Mouse (Mus musculus) ES-Bruce4 (cell line): ENCODE results near the gene Sipa1l1. TPM values are rescaled to one million over a fixed set of nuclear protein-coding genes. Genes with fewer than 3 reads are reported as not detected.

ENCODE experiments used
- H3K27ac ChIP-seq: 2 replicates; pipeline ENCODE4 v1.5.1; 2012; ENCODE audit warnings: low read length, inconsistent platforms; ENCODE audit not compliant: insufficient read depth
- H3K27me3 ChIP-seq: 2 replicates; pipeline ENCODE4 v1.6.1; 2012; ENCODE audit warnings: mild to moderate bottlenecking, low read length, inconsistent platforms; ENCODE audit not compliant: control insufficient read depth, poor library complexity, insufficient read depth, severe bottlenecking
- H3K36me3 ChIP-seq: 2 replicates; pipeline ENCODE4 v1.6.1; 2012; ENCODE audit warnings: inconsistent platforms, mild to moderate bottlenecking, low read length, moderate library complexity; ENCODE audit not compliant: control insufficient read depth, poor library complexity, insufficient read depth, severe bottlenecking
- H3K4me1 ChIP-seq: one replicate; pipeline ENCODE4 v1.8.1; 2011; ENCODE audit warnings: low read length; ENCODE audit not compliant: control insufficient read depth, insufficient read depth
- H3K4me3 ChIP-seq: 2 replicates; pipeline ENCODE4 v1.5.1; 2011; ENCODE audit warnings: low read depth, mild to moderate bottlenecking, low read length
- H3K9ac ChIP-seq: 2 replicates; pipeline ENCODE4 v1.6.1; 2012; ENCODE audit warnings: low read depth, mild to moderate bottlenecking, inconsistent platforms; ENCODE audit not compliant: poor library complexity, severe bottlenecking
- H3K9me3 ChIP-seq: replicated peaks from 2 replicates; pipeline ENCODE4 v1.6.1; 2012; ENCODE audit warnings: mild to moderate bottlenecking, low read length, inconsistent platforms; ENCODE audit not compliant: control insufficient read depth, poor library complexity, insufficient read depth, severe bottlenecking
- CTCF ChIP-seq: IDR thresholded peaks from one replicate; pipeline ENCODE4 v1.8.1; 2011; ENCODE audit warnings: low read depth, low read length
- EP300 ChIP-seq: IDR thresholded peaks from 2 replicates; pipeline ENCODE4 v1.6.1; 2011; ENCODE audit warnings: low read depth, low read length; ENCODE audit not compliant: insufficient read depth
- POLR2A ChIP-seq: IDR thresholded peaks from one replicate; pipeline ENCODE4 v1.8.1; 2011; ENCODE audit warnings: low read length; ENCODE audit not compliant: insufficient read depth
- polyA plus RNA-seq: library from polyadenylated mRNA; stranded (reverse); fragments of >200 nt; gene quantifications from 2 replicates; pipeline ENCODE4 v1.2.4, GENCODE M21; 2011; ENCODE audit warnings: low read depth; ENCODE audit not compliant: missing spikeins, insufficient read depth, insufficient read length

Gene Sipa1l1
- polyA plus RNA-seq, 1 experiment, result 44.9 TPM

DNA sequence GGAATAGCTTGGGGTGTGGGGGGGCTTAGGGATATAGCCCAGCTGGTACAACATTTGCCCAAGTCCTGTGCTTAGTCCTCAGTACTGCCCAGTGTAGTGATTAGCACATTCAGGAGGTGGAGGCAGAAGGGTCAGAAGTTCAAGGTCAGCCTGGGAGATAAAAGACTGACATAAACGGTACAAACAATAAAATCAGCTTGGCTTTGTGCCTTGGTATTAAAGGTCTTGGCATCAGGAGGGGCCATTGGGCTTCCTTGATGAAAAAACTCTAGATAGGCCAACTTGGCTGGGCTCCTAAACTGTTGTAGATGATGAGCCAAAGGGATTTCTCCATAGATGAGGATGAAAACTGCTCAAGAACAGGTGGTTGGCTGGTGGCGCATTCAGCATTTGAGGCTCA lies 283.3 kb downstream of the Sipa1l1 start:
- Histone ChIP-seq H3K4me1 (no peaks in the 10 kb centered on the region), H3K9me3 (no peaks in the 10 kb centered on the region), H3K9ac (no peak overlapping the region), H3K27me3 (no peaks in the 10 kb centered on the region), H3K27ac (no peak overlapping the region), H3K4me3 (no peak overlapping the region), H3K36me3 (peaks cover 2% of the 10 kb centered on the region; the same call in 1 of the 2 replicates)
- TF ChIP-seq CTCF, result no peak
- TF ChIP-seq POLR2A, result no peak
- TF ChIP-seq EP300, result no peak

DNA sequence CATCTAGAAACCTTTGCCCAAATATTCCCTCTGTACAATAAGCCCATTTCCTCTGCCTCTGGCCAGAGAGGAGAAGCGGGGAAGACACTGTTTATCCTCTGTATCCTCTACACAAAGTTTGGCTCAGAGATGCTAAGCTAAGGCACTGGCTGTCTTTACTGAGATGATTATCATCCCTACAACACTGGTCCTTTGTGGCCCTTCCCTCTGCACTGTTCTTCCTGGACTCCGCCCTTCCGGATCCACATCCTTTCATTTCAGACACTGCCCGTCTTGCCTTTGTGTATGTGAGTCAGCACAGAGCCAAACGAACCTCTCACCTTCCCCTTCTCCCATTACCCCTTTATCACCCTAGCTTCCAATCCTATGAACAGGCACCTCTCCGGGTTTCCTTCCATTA lies 285.3 kb downstream of the Sipa1l1 start:
- TF ChIP-seq POLR2A, result no peak
- TF ChIP-seq CTCF, result no peak
- 0 out of 2 replicates have a peak, but pooled peaks have one; percentile 55 for TF ChIP-seq EP300
- H3K4me1 ChIP-seq, result no peaks in the 10 kb centered on the region

DNA sequence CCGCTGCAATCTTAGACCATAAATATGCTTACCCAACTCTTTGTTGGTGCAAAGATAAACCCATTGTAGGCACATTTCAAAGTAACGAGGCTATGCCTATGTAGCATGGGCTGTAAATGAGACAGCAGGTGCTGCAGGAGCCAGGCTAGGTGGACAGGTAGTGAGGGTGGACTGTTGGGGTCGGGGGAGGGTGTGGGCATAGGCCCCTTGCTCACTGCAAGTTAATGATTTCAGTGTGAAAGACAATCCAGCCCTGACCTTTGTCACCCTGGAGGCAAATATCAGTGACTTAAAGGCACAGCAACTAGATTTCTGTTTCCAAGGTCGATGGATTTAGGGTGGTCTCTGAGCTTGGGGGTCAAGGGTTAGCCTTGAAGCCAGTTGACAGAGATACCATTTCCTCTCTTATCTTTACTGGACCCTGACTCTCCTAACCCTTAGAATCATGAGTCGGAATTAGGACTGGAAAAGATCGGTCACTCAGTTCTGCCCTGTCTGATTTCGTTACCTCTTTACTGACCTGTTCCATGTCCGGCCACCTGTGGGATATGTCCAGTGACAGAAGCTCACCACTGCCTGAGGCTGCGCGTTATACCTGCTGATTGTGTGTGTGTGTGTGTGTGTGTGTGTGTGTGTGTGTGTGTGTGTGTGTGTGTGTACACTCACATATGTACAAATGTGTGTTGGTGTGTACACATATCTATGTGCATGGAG lies 286.7 kb downstream of the Sipa1l1 start:
- no peak overlapping the region for H3K27ac ChIP-seq
- no peaks in the 10 kb centered on the region for H3K36me3 ChIP-seq
- no peak overlapping the region for H3K9ac ChIP-seq
- no peak for TF ChIP-seq CTCF
- H3K4me1 ChIP-seq, result no peaks in the 10 kb centered on the region
- no peak overlapping the region for H3K4me3 ChIP-seq
- no peaks in the 10 kb centered on the region for H3K9me3 ChIP-seq
- H3K27me3 ChIP-seq, result no peaks in the 10 kb centered on the region

More for the DNA sequence above, 285.3 kb downstream of the Sipa1l1 start:
- Histone ChIP-seq H3K9me3 (no peaks in the 10 kb centered on the region), H3K27me3 (no peaks in the 10 kb centered on the region), H3K27ac (no peak overlapping the region), H3K4me3 (no peak overlapping the region), H3K9ac (no peak overlapping the region), H3K36me3 (no peaks in the 10 kb centered on the region)

DNA sequence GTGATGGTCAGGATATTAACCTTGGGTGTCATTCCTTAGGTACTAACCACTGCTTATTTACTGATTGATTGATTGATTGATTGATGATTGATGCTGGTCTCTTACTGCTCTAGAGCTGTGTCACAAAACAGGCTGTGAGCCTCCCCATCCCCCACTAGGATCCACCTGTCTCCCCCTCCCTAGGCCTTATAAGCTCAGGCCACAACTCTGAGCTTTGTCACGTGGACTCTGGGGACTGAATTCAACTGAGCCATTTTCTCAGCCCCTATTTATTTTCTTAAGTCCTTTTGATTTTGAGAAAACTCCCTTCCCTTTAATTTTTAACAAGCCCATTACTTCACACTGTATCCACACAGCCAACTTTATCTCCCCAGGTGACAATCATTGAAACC lies 287.3 kb downstream of the Sipa1l1 start:
- Histone ChIP-seq H3K27ac (no peak overlapping the region), H3K36me3 (no peaks in the 10 kb centered on the region), H3K9me3 (no peaks in the 10 kb centered on the region), H3K4me3 (no peak overlapping the region), H3K27me3 (no peaks in the 10 kb centered on the region), H3K4me1 (no peaks in the 10 kb centered on the region), H3K9ac (no peak overlapping the region)
- TF ChIP-seq POLR2A (no peak), CTCF (no peak), EP300 (no peak)

DNA sequence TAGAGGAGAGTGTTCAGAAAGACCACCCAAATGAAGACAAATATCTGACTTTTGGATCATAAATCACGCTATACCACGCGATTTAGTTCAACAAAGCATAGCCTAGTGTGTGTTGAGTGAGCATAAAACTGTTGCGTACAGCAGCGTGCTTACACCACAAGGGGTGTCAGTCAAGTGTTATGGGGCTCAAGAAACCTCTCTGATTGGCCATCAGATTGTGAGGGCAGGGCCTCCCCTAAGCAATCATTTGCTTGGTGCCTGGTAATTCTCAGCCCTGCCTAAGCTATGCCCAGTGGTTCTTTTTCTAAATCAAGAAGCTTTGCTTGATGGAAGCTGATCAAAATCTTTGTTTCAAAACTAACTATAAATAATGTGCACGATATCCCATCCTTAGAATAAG lies 288.5 kb downstream of the Sipa1l1 start:
- no peak for TF ChIP-seq POLR2A
- no peak for TF ChIP-seq CTCF
- Histone ChIP-seq H3K9ac (no peak overlapping the region), H3K4me3 (no peak overlapping the region), H3K27ac (no peak overlapping the region), H3K9me3 (no peaks in the 10 kb centered on the region), H3K27me3 (no peaks in the 10 kb centered on the region), H3K36me3 (no peaks in the 10 kb centered on the region), H3K4me1 (no peaks in the 10 kb centered on the region)

DNA sequence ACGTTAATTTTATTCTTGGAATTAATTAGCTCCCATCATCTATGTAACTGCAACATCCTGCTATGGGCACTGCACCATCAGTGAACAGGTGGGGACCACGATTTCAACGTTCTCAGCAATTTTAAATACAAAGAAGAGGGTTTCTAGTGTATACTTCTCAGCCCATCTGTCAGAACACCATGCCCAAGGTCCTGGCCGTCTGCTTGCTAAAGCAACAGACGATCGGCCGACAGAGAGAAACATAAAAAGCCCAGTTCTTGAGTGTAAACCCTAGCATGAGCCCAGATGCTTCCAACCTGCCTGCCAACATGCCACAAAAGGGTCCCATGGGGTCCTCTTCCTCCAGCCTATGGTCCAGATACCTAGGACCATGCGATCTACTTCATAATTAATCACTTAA lies 288.9 kb downstream of the Sipa1l1 start:
- H3K4me1 ChIP-seq, result no peaks in the 10 kb centered on the region
- no peaks in the 10 kb centered on the region for H3K36me3 ChIP-seq
- H3K27ac ChIP-seq, result no peak overlapping the region
- no peak overlapping the region for H3K9ac ChIP-seq
- TF ChIP-seq POLR2A (no peak), CTCF (no peak), EP300 (no peak)
- no peaks in the 10 kb centered on the region for H3K27me3 ChIP-seq
- no peak overlapping the region for H3K4me3 ChIP-seq
- no peaks in the 10 kb centered on the region for H3K9me3 ChIP-seq
